Mouse (Mus musculus) layer of hippocampus, postnatal 25 days (tissue): Measurements from ENCODE around the gene Spata31d1a. TPM values are rescaled to one million over a fixed set of nuclear protein-coding genes. Genes with fewer than 3 reads are reported as not detected.
"Not testable (repeated sequence)": the region's sequence is repeated elsewhere in the genome, so short reads cannot be mapped to it uniquely, and the experiment has no call there.

Source experiments
- DNase-seq, 2 experiments: peaks; one replicate each; pipeline ENCODE4 v3.0.0; 2022; ENCODE audit warnings: mixed read lengths in 2 of 2, low spot score in 1 of 2; ENCODE audit errors: extremely low spot score in 1 of 2
- total RNA-seq, 2 experiments: library from RNA; stranded (reverse); gene quantifications; 2 replicates each; pipeline ENCODE4 v1.2.3; 2021

The Spata31d1a gene
- under 1 TPM; 0.27 to 0.38 TPM for total RNA-seq

- DNase-seq = no peak
Observed at GRCm38 (mm10) chr13:59710230-59710629, at the start of gene Spata31d1a. Spata31d1a (minus strand) TSS chr13:59710330.

GRCm38 (mm10) chr13:59756906-59757305 lies 46.8 kb upstream of the Spata31d1a start:
- no peak for DNase-seq

- no peak for DNase-seq
Observed at GRCm38 (mm10) chr13:59750310-59750709, 40.2 kb upstream of the Spata31d1a start.

- no peak for DNase-seq
Observed at GRCm38 (mm10) chr13:59746711-59747110, 36.6 kb upstream of the Spata31d1a start, which contains the start of gene 1700014D04Rik. 1700014D04Rik (minus strand) TSS chr13:59746752.

GRCm38 (mm10) chr13:59746164-59746563 lies 36.0 kb upstream of the Spata31d1a start:
- DNase-seq = no peak

- no peak for DNase-seq
Observed at GRCm38 (mm10) chr13:59745462-59745861, 35.3 kb upstream of the Spata31d1a start.

GRCm38 (mm10) chr13:59741697-59742096 lies 31.6 kb upstream of the Spata31d1a start:
- no peak for DNase-seq

- DNase-seq = no peak
Observed at GRCm38 (mm10) chr13:59741096-59741495, 31.0 kb upstream of the Spata31d1a start.

- no peak for DNase-seq
Observed at GRCm38 (mm10) chr13:59739397-59739796, 29.3 kb upstream of the Spata31d1a start.

GRCm38 (mm10) chr13:59738455-59738854 lies 28.3 kb upstream of the Spata31d1a start:
- DNase-seq = no peak

- DNase-seq = no peak
Observed at GRCm38 (mm10) chr13:59735190-59735589, 25.1 kb upstream of the Spata31d1a start.

- DNase-seq = not testable (repeated sequence)
Observed at GRCm38 (mm10) chr13:59734347-59734746, 24.2 kb upstream of the Spata31d1a start.

- no peak for DNase-seq
Observed at GRCm38 (mm10) chr13:59733936-59734335, 23.8 kb upstream of the Spata31d1a start.

GRCm38 (mm10) chr13:59731652-59732051 lies 21.5 kb upstream of the Spata31d1a start, which contains the start of gene Spata31d1d:
Spata31d1d (minus strand) TSS chr13:59731752.
- DNase-seq = no peak

GRCm38 (mm10) chr13:59728378-59729093 lies 18.4 kb upstream of the Spata31d1a start:
- peak; percentile 69 to 86 for DNase-seq

GRCm38 (mm10) chr13:59726139-59726867 lies 16.2 kb upstream of the Spata31d1a start:
- DNase-seq = no peak

- DNase-seq = not testable (repeated sequence)
Observed at GRCm38 (mm10) chr13:59722089-59722488, 12.0 kb upstream of the Spata31d1a start.

GRCm38 (mm10) chr13:59719475-59719874 lies 9.3 kb upstream of the Spata31d1a start:
- no peak for DNase-seq

- not testable (repeated sequence) for DNase-seq
Observed at GRCm38 (mm10) chr13:59718857-59719440, 8.8 kb upstream of the Spata31d1a start.

GRCm38 (mm10) chr13:59713710-59714109 lies 3.6 kb upstream of the Spata31d1a start:
- no peak for DNase-seq

- DNase-seq = not testable (repeated sequence)
Observed at GRCm38 (mm10) chr13:59711984-59712383, 1.9 kb upstream of the Spata31d1a start, which contains the start of gene Spata31d1b. Spata31d1b (plus strand) TSS chr13:59712284.
